Mouse (Mus musculus): ENCODE measurements around the gene Cgref1.

GRCm38 (mm10) chr5:30930846-30931245 is 14.5 kb downstream of the Cgref1 start:
- TF ChIP-seq CTCF (IDR thresholded peaks at IDR 0.05; ENCODE audit: extremely low read depth, insufficient read depth, low read length): no peak
- TF ChIP-seq POLR2A (IDR thresholded peaks at IDR 0.05; ENCODE audit: extremely low read depth, insufficient read depth, low read length): no peak
